Mouse (Mus musculus) liver, adult 2 months (tissue): ENCODE measurements at regions not wholly inside any gene's neighbourhood (a gene's known extent, or its start where the extent isn't known, plus 50 kb on each side); places are given as distances from the start of the nearest gene placed in this dataset.

Source experiments
- DNase-seq: peaks from one replicate; pipeline ENCODE4 v3.0.0-alpha.2; 2011; ENCODE audit warnings: low read depth, low spot score; ENCODE audit errors: extremely low read depth
- H3K27ac ChIP-seq: fragments of 200-500 bp; replicated peaks from 2 replicates; pipeline ENCODE4 v1.5.1; 2012; ENCODE audit warnings: low read depth, mild to moderate bottlenecking, control low read depth, inconsistent platforms, low read length; ENCODE audit not compliant: insufficient read depth
- H3K27me3 ChIP-seq: fragments of 200-500 bp; 2 replicates; pipeline ENCODE4 v1.6.1; 2012; ENCODE audit warnings: mild to moderate bottlenecking, moderate library complexity, low read length, inconsistent platforms; ENCODE audit not compliant: control insufficient read depth, insufficient read depth
- H3K36me3 ChIP-seq: fragments of 200-500 bp; 2 replicates; pipeline ENCODE4 v1.6.1; 2012; ENCODE audit warnings: low read length, inconsistent platforms; ENCODE audit not compliant: control insufficient read depth, insufficient read depth
- H3K4me1 ChIP-seq: fragments of 200-500 bp; 2 replicates; pipeline ENCODE4 v1.6.1; 2011; ENCODE audit warnings: low read length; ENCODE audit not compliant: control insufficient read depth, insufficient read depth
- H3K4me3 ChIP-seq: fragments of 200-500 bp; 2 replicates; pipeline ENCODE4 v1.5.1; 2011; ENCODE audit warnings: low read depth, mild to moderate bottlenecking, control low read depth, low read length, moderate library complexity; ENCODE audit not compliant: insufficient read depth
- H3K79me2 ChIP-seq: fragments of 200-500 bp; 2 replicates; pipeline ENCODE4 v1.6.1; 2012; ENCODE audit warnings: inconsistent platforms, mild to moderate bottlenecking, low read length, moderate library complexity; ENCODE audit not compliant: control insufficient read depth, insufficient read depth
- H3K9ac ChIP-seq: fragments of 200-500 bp; 2 replicates; pipeline ENCODE4 v1.6.1; 2012; ENCODE audit warnings: low read depth, mild to moderate bottlenecking, control low read depth, inconsistent platforms, low read length
- CTCF ChIP-seq: fragments of 200-500 bp; IDR thresholded peaks from 2 replicates; pipeline ENCODE4 v1.5.1; 2011; ENCODE audit warnings: low read depth, low read length, control low read depth
- POLR2A ChIP-seq: fragments of 200-500 bp; IDR thresholded peaks from 2 replicates; pipeline ENCODE4 v1.6.1; 2011; ENCODE audit warnings: low read length, control low read depth; ENCODE audit not compliant: insufficient read depth; ENCODE audit errors: extremely low read depth
- WGBS: fragments of 180-500 bp; shearing (Covaris S2); methylation state at CpG from one replicate; pipeline ENCODE4 v1.1.7; 2018; 5-methylcytosine and 5-hydroxymethylcytosine counted together

- no peaks in the 10 kb centered on the region for H3K27me3 ChIP-seq
- no peaks in the 10 kb centered on the region for H3K36me3 ChIP-seq
- WGBS: 65% methylated on average over 1 of the region's 1 CpGs
- TF ChIP-seq POLR2A: no peak
- TF ChIP-seq CTCF: no peak
- no peaks in the 10 kb centered on the region for H3K4me1 ChIP-seq
- H3K79me2 ChIP-seq: no peaks in the 10 kb centered on the region
- no peak overlapping the region for H3K9ac ChIP-seq
- no peak overlapping the region for H3K27ac ChIP-seq
- H3K4me3 ChIP-seq: no peak overlapping the region
- DNase-seq: no peak
Measured at GRCm38 (mm10) chrX:167011977-167012542, 197.1 kb downstream of the Tmsb4x start.

GRCm38 (mm10) chrX:166995855-166996254 is 213.3 kb downstream of the Tmsb4x start:
- Histone ChIP-seq H3K4me3 (no peak overlapping the region), H3K79me2 (no peaks in the 10 kb centered on the region), H3K4me1 (no peaks in the 10 kb centered on the region), H3K27me3 (no peaks in the 10 kb centered on the region), H3K9ac (no peak overlapping the region), H3K36me3 (no peaks in the 10 kb centered on the region), H3K27ac (no peak overlapping the region)
- 93% methylated on average over 4 of the region's 4 CpGs for WGBS
- DNase-seq: no peak
- TF ChIP-seq CTCF: no peak
- no peak for TF ChIP-seq POLR2A

DNA sequence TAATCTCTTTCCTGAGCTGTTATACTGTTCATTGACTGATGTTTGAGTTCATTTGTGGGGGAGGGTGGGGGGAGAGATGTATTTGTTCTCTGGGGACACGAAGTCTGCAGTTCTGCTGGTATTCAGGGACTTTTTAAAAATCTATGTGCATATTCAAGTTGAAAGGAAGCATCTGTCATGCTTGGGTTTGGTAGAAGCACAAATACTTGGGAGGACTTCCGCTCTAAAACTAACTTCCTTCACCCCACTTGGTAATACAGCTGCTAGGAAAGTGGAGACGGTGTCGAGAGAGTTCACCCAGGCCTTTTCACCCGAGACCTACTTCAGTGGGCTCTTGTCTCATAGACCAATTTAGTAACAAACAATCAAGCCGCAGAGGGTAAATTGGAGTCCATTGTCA is 228.1 kb downstream of the Tmsb4x start:
- no peak overlapping the region for H3K27ac ChIP-seq

DNA sequence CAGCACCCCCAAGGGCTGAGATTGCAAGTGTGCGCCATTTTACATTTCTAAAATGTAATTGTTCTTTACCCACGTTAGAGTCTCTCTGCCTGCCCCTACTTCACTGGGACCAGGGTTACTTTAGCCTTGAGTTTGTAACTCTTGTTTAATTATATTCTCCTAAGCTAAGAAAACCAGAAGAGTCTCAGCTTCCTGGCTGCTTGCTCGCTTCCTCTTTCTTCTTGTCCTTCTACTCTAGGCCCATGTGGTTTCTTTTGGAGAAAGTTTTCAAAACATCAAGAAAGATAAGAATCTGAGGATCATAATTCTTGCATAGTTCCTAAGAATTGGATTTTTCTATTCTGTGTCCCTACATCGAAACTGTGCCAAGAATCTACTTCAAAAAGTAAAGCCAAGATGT is 228.6 kb downstream of the Tmsb4x start:
- H3K4me3 ChIP-seq: no peak overlapping the region
- no peaks in the 10 kb centered on the region for H3K36me3 ChIP-seq
- TF ChIP-seq CTCF: no peak
- no peaks in the 10 kb centered on the region for H3K79me2 ChIP-seq
- 74% methylated on average over 4 of the region's 4 CpGs for WGBS
- no peaks in the 10 kb centered on the region for H3K4me1 ChIP-seq
- DNase-seq: no peak
- no peaks in the 10 kb centered on the region for H3K27me3 ChIP-seq
- H3K27ac ChIP-seq: no peak overlapping the region
- H3K9ac ChIP-seq: no peak overlapping the region

More for the DNA sequence above, 228.1 kb downstream of the Tmsb4x start:
- TF ChIP-seq CTCF: no peak
- no peak for TF ChIP-seq POLR2A
- no peak overlapping the region for H3K9ac ChIP-seq
- no peak overlapping the region for H3K4me3 ChIP-seq
- DNase-seq: no peak
- no peaks in the 10 kb centered on the region for H3K27me3 ChIP-seq
- H3K4me1 ChIP-seq: no peaks in the 10 kb centered on the region
- H3K79me2 ChIP-seq: no peaks in the 10 kb centered on the region
- 83% methylated on average over 6 of the region's 6 CpGs for WGBS
- H3K36me3 ChIP-seq: no peaks in the 10 kb centered on the region

GRCm38 (mm10) chrX:166977029-166977428 is 232.1 kb downstream of the Tmsb4x start:
- H3K36me3 ChIP-seq: no peaks in the 10 kb centered on the region
- H3K4me3 ChIP-seq: no peak overlapping the region
- DNase-seq: no peak
- H3K9ac ChIP-seq: no peak overlapping the region
- no peaks in the 10 kb centered on the region for H3K4me1 ChIP-seq
- no peaks in the 10 kb centered on the region for H3K79me2 ChIP-seq
- H3K27ac ChIP-seq: no peak overlapping the region
- H3K27me3 ChIP-seq: no peaks in the 10 kb centered on the region
- no peak for TF ChIP-seq CTCF
- no peak for TF ChIP-seq POLR2A

DNA sequence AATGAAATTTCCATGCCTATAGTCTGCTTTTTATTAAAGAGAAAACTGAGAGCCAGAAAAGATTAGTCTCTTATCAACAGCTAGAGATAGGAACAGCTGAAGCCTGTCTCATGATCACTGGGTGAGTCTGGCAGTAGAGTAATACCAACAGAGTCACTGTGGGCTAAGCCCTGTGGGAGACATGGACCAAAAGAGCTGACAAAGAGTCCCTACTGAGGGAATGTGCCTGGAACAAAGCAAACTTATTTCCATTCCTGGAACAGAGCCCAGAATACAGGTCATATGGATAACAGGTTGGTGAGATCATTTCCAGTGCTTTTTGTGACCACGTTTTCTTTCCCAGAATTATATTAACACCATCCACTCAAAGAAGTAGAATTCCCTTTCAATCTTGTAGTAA is 237.4 kb downstream of the Tmsb4x start:
- Histone ChIP-seq H3K4me1 (no peaks in the 10 kb centered on the region), H3K27me3 (no peaks in the 10 kb centered on the region), H3K9ac (no peak overlapping the region), H3K79me2 (no peaks in the 10 kb centered on the region), H3K36me3 (no peaks in the 10 kb centered on the region), H3K4me3 (no peak overlapping the region), H3K27ac (no peak overlapping the region)
- no peak for DNase-seq
- TF ChIP-seq CTCF: no peak
- TF ChIP-seq POLR2A: no peak
- WGBS: 23% methylated on average over 1 of the region's 1 CpGs
